Mouse (Mus musculus) lung, postnatal 25 days (tissue): ENCODE measurements at regions not wholly inside any gene's neighbourhood (a gene's known extent, or its start where the extent isn't known, plus 50 kb on each side); places are given as distances from the start of the nearest gene placed in this dataset.

Experiments used
- DNase-seq: peaks from one replicate; pipeline ENCODE4 v3.0.0; 2022; ENCODE audit warnings: low spot score

DNA sequence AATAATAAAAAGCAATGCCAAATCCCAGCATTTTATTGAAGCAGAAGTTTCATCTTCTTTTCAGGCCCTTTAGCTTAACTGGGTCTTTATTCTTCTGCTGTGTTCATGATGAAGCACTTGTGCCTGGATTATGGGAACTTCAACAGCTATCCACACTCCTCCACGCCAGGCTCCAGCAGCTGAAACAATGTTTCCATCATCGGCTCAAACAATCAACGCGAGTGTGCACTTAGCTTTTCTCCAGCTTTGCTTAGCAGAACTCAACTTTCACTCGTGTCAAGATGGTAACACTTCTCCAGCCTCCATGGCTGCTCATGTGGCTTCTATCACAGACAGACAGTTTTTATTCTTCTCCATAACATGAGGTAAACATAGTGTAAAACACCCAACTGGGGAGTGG lies 143.8 kb upstream of the Mdm1 start:
- no peak for DNase-seq

DNA sequence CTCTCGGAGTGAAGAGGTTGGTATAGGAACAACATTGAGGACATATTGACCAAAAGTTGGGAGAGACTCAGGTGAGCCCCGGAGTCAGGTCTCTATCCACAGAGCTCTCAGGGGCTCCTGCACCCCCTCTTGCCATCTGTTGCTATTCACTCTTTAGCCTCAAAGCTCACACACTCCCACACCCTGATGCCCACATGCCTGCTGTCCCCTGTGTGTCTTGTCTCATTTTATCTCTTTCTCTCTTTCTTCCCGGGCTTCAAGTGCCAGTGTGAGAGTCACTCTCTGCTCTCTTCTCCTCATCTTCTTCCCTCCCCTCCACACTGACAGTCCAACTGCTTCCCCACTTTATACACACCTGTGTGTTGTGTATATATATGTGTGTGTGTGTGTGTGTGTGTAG lies 141.0 kb upstream of the Mdm1 start:
- no peak for DNase-seq

DNA sequence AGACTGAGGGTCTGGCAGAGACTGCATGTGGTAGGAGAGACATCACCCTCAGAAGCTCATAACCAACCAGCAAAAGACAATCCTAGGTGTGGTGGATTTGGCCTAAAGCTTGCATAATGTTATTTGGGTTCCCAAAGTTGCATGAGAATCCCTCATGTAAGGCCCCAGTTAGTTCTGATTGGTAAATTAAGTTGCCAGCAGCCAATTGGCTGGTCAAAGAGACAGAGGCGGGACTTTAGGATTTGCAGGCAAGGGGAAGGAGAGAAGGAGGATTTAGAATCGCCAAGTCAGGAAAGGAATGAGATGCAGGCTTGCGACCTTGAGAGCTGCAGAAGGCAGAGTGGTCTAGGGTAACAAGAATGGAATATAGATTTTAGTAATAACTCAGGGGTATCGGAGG lies 140.1 kb upstream of the Mdm1 start:
- no peak for DNase-seq

DNA sequence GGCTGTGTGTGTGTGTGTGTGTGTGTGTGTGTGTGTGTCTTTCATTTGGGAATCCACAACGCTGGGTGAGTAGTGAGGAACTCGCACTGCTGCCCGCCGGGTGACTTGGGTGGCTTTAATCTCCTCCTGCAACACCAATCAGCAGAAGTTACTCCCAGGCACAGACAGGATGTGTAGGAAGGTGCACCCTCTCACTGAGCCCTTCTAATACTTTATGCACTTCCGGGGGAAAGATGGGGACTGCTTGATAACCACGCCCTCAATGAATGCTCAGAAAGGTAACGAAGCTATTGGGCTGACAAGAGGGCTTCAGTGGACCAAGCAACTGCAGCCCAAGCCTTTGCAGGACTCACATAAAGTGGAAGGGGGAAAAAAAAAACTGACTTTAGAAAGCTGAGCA lies 139.6 kb upstream of the Mdm1 start:
- DNase-seq = no peak

DNA sequence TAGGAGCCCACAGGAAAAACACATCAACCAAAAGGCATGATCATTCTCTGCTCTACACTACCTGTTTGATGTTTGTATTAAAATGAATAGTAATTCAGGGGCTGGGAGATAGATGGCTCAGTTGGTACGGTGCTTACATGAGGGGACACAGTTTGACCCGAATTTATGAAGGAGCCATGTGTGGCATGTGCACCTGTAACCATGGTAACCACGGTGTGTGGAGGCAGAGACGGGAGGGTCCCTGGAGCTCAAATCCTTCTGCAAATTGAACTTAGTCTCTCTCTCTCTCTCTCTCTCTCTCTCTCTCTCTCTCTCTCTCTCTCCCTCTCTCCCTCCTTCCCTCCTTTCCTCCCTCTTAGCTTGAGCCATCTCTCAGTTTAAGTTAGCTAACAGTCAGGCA lies 139.1 kb upstream of the Mdm1 start:
- DNase-seq = no peak

DNA sequence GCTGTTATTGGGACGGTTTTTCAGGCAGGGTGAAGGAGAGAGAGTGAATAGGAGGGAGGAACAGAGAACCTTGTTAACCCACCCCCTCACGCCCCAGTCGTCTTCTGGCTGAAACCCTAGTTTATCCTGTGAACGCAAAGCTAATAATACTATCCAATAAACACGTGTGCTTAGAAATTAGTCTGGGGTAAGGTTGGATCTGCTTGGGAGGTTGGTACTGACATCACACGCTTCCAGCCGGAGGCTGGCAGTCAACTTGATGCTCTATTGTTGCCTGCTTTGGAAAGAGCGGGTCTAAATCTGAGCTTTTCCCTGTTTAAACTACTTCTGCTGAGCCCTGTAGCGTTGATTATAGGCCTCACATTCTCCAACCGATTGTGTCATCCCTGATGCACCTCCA lies 138.4 kb upstream of the Mdm1 start:
- DNase-seq = no peak

DNA sequence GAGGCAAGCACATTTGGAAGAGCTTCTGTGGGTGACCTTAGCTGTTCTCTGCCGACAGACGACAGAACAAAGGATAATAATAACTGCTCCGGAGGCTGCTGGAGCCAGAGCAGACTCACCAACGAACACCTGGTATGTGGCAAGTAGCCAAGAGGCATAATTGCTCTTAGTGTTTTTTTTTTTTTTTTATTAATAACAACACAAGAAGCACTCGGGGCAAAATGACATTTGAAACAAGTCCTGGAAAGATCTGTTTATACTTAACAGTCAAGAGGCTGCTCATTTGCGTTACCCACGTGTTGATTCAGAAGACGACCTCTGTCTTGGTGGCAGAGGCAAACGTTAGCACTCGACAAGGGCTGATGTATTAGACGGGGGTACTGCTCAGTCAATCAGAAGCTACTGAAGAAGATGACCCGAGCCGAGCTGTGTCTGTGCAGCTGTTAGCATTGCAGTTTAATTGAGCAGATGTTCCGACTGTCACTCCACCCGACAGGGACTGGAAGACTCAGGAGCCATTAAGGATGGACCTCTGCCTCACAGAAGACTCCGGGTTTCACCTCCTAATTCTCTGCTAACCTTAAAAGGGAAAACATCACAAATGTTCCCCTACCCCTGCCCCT lies 137.8 kb upstream of the Mdm1 start:
- DNase-seq = no peak

DNA sequence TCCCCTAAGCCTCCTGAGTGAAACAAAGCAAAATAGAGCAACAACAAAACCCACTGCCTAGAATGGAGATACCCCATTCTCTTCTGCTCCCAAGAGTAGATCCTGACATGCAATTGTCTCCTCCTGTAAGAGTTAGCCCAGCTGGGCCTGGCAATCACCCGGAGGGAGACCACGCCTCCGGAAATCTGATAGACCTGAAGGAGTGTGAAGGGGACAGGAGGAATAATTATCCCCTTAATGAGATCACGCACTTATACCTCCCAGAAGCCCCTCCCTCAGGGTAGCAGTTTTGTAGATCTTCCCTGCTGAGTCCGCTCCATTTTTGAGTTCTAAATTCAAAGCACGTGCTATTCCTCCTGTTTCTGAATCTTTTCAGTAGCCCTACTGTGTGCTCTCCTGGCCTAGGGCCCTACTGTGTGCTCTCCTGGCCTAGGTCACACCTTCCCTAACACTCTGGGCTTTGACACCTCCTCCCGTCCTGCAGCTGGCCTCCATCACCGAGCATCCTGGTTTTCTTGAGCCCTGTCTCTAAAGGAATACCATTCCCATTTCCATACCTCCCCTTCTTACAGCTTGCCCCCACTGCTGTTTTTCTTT lies 137.2 kb upstream of the Mdm1 start:
- DNase-seq = no peak

DNA sequence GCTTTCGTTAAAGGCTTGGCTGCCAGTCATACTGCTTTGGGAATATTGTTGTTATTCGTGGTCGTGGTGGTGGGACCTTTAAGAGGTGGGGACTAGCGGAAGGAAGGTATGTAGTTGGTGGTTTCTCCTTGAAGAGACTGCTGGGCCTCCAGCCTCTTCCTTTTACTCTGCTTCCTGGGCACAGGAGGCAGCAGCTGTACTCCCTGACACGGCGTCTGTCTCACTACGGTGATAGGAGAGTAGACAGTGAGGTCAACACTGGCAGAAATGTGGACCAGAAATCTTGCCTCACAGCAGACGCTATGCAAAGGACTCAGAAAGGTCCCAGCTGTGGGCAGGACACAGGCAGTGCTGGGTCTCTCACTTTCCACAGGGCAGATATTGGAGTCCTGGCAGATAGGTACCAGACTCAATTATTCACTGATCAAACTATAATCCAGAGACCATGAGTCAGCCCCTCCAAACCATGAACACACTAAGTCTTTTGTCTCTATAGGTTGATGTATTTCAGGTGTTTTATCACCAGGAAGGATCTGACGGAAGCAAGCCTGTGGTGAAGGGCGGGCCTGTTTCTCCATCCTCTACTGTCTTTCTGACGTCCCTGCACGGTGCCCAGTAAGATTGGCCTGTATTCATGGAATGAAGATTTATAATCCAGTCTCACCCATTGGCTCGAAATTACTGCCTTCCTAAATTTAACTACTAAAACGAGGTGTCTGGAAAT lies 134.6 kb upstream of the Mdm1 start:
- DNase-seq = no peak

DNA sequence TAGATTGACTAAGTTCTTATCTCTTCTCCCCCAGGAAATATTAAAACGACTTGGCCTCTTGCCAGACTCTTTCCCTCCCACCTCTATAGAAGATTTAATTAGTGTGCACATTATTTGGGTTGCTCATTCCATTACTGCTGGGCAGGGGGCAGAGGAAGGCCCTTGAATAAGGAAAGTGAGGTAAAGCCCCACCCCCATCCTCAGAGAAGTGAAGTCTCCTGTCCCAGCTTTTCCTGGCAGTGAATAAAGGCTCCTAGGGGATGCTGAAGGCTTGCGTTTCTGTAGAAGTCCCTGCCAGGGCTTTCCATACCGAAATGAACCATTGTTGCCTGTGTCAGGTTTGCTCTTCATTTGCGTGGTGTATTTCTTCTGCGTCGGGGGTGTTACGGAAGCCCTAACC lies 133.8 kb upstream of the Mdm1 start:
- DNase-seq = no peak

DNA sequence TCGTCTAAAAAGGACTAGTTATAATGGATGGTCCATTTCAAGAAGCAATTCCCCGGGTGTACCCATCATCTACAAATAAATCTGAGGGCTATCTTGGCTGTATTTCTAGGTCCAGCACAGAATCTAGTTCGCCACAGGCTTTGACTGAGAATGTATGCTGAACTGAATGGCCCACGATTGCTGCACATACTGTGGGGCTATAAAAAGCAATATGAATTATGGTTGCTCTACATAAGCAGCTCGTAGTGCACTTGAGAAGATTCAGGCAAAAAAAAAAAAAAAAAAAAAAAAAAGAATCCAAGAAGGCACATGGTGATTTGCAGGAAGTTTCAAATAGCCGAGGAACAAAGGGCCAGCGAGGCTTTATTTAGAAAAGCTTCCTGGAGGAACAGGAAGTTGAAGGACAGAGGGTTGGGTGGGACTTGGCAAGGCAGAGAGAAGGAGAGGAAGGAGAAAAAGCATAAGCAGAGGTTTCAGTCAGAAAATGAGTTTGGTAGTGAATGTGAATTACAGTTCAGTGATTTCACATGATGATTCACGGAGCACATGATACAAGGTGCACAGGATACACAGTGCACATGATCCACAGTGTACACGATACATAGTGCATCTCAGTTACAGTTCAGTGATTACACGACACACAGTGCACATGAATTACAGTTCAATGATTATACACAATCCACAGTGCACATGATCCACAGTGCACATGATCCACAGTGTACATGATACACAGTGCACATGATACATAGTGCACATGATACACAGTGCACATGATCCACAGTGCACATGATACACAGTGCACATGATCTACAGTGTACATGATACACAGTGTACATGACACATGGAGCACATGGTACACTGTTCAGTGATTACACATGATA lies 129.7 kb upstream of the Mdm1 start:
- peak; percentile 60 for DNase-seq

DNA sequence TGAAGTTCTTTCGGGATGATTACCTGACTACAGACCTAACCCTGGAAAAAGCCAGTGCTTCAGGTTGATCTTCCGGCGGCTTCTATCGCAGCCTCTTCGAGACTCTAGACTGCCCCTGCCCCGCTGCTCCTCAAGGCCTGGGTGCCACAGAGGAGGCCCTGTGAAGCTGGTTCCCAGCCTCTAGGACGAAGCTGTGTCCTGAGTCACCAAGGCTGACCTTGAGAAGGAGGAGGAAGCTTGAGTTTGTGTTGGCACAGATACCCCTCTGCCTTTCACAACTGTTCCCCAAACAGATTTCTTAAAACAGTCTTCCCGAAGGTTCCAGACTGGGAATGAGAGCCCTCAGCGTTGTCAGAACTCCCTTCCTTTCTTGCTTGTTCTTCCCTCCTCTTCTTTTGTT lies 112.8 kb upstream of the Mdm1 start:
- DNase-seq = no peak

DNA sequence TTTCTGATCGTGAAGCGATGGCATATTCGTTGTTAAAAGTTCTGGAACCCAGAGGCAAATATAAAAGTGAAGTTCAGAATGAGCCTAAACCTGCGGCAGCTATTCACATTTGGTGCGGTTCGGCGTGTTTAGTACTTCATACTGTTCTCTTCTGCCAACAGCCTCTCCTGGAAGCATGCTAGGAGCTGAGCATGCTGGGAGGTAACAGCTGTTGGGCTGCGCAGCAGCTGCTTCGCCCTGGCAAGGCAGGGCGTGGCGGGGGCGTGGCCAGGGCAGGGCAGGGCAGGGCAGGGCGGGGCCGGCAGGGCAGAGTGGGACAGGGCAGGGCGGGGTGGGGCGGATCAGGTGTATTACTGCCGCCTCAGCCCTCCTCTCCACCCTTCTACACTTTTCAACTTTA lies 107.2 kb upstream of the Mdm1 start:
- no peak for DNase-seq

DNA sequence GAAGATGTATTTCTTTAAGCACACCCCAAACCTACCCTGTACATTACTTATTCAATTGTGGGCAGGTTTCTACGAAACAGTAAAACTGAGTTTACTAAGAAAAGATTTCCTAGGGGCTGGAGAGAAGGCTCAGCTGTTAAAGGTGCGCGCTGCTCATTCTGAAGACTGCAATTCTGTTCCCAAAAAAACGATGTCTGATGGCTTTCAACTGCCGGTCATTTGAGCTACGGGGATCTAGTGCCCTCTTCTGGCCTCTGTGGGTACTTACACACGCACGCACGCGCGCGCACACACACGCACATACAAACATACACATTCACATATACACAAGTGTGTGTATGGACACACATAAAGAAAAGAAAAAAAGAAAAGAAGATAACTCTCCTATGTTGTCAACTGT lies 106.6 kb upstream of the Mdm1 start:
- no peak for DNase-seq

DNA sequence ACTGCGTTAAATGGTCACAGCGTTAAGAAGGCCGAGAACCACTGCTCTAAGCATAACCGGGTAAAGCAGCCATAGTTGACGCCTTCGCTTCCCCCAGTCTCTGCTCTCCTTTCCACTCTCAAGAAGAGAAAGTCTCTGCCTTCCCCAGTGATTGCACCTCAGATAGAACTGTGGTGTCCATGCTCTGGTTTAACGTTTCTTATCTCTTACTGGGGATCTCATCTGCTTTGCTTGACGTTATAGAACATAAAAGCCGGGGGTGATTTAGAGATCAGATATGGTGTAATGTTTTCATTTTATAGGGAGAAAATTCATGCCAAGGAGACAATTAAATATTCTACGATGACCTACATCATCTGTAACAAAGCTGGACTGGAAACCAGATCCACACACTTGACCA lies 103.1 kb upstream of the Mdm1 start:
- no peak for DNase-seq

DNA sequence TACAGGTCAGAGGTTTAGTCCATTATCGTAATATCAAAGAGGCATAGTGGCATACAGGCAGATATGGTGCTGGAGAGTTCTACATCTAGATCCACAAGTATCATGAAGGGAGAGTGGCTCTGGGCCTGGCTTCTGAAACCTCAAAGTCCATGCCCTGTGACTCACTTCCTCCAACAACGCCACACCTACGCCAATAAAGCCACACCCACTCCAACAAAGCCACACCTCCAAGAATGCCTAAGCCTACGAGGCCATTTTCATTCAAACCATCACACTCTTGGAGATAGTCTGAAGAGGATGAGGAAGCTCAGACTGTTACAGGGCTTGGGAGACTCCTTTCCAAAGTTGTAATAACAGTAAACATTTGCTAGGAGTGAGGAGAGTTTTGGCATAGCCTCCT lies 102.6 kb upstream of the Mdm1 start:
- no peak for DNase-seq

DNA sequence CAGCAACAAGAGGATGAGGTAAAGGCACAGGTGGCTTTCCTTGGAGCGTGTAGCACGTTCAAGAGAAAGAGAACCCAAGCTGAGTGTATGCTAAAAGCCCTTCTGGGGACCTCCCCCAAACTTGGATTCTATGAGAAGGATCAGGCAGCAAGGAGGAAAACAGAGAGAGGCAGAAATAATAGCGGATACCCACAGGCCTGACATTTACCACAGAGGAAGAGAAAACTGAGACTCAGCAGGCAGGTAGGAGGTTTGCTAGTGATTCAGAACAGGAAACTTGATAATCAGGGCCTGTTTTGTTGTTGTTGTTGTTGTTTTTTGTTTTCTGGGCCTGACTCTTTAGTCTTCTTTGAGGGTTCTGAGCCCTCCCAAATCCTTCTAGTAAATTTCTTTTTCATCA lies 100.5 kb upstream of the Mdm1 start:
- no peak for DNase-seq

DNA sequence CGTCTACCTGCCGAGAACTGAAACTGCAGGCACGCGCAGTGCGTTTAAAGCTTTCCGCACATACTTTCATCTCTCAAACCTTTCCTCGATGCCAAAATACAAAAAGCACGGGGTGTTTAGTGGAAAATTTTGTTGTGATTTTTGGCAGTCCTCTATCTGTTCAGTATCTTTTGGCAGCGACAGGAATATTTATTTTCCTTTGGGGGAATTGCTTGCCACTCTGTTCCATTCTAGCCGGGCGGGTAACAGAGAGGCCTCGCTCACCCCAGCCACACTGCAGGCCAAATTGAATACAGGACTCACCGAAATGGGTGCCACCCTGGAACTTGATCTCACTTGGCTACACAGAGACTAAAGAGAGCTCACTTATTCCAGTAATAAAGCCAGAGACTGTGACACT lies 97.8 kb upstream of the Mdm1 start:
- DNase-seq = no peak

DNA sequence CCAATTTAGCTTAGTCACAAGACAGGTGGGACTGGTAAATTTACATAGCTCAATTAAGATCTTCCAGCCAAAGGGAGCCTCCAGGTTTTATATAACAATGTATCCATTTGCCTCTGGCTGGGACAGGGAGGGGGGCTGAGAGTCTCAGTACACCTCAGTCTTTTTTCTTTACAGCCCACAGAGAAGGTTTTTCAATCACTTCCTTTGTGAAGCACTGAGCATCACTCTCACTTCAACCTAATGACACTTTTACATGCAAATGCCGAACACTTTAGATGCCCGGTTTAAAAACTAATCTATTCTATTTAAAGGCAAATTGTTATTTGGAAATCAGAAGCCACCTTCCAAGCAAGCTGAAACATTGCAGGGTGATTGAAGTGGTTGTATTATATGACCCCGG lies 96.8 kb upstream of the Mdm1 start:
- no peak for DNase-seq

DNA sequence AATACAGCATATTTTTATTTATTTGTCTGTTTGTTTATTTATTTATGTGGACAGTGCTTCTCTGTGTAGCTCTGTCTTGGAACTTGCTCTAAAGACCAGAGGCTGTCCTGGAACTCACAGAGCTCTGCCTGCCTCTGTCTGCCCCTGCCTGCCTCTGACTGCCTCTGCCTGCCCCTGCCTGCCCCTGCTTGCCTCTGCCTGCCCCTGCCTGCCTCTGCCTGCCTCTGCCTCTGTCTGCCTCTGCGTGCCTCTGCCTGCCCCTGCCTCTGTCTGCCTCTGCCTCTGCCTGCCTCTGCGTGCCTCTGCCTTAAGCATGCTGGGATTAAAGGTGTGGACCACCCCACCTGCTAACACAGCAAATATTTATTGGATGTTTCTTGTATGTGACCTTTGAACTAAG lies 96.2 kb upstream of the Mdm1 start:
- no peak for DNase-seq

DNA sequence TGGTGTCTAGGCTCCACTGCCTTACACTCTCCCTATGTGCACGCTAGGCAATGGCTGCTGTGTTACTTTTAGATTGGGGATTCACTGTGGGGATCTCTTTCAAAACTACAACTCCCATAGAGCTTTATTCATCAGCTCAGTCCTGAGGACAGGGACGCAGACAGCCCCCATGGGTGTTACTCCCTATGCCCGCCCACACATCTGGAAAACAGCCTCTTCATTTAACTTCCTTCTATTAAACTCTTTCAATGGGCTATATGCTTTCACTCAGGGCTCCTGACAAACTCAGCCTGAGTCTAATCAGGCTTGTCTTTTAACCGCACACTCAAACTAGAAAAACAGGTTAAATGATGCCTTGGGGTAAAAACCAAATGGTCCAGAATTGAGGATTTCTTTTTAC lies 95.3 kb upstream of the Mdm1 start:
- DNase-seq = no peak

DNA sequence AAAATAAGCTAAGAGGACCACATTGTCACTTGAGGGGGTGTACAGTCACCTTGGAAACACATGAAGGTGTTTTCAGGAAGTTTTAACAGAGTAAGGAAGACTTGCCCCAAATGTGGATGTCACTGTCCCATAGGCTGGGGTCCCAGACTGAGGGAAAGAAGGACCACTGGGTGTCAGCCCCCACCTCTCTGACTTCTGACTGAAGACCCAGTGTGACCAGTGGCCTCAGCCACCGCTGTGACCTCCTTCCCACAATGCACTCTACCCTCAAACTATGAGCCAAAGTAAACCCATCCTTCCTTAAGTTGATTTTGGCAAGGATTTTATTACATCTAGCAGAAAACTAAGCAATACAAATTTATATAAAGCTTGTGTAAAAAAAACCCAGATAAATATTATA lies 94.8 kb upstream of the Mdm1 start:
- no peak for DNase-seq

DNA sequence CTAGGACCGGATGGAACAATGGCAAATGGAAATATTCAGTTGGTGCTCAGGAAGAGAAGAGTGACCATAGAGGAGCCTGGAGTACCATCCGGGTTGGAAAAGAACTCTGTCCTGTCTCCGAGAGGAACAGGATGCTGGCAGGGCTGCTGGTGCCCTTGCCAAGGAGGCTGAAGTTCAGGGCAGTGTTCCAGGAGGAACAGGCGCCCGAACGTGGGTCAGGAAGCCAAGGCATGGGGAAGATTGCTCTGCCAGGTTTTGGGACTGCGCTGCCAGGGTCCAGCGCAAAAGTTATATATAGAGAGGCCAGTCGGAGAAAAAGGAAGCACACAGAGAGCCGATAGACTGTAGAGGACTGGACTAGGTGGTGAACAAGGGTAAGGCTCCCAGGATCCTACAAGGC lies 92.3 kb upstream of the Mdm1 start:
- DNase-seq = peak; percentile 92
